Mouse (Mus musculus) liver, postnatal 0 days (tissue): ENCODE measurements around the gene Grin3b.

Source experiments
- CTCF ChIP-seq: sonication (generic); IDR thresholded peaks from 2 replicates; pipeline ENCODE4 v1.5.1; 2016; ENCODE audit warnings: antibody characterized with exemption, low read depth
- EP300 ChIP-seq: IDR thresholded peaks from 2 replicates; pipeline ENCODE4 v1.6.1; 2016; ENCODE audit warnings: antibody characterized with exemption, low read depth, mild to moderate bottlenecking

DNA sequence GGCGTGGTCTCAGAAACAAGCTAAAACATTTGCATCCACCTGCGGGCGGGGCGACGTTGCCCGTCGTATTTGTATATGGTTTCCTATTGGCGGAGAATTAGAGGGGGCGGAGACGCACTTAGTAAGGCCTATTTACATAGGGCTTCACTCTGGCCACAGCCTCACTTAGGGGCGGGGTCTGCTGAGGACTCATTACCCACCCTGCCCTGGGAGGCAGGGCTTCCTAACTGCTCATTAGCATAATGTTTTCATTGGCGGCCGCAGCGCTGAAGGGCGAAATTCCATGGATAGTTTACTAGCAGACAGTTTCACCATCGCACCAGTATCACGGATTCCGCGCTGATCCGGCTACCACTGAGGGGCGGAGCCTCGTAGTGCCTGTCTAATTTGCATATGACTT lies 14.4 kb downstream of the Grin3b start:
- TF ChIP-seq CTCF, result no peak
- TF ChIP-seq EP300, result no peak
